Mouse (Mus musculus): ENCODE measurements at regions not wholly inside any gene's neighbourhood (a gene's known extent, or its start where the extent isn't known, plus 50 kb on each side); places are given as distances from the start of the nearest gene placed in this dataset.

DNA sequence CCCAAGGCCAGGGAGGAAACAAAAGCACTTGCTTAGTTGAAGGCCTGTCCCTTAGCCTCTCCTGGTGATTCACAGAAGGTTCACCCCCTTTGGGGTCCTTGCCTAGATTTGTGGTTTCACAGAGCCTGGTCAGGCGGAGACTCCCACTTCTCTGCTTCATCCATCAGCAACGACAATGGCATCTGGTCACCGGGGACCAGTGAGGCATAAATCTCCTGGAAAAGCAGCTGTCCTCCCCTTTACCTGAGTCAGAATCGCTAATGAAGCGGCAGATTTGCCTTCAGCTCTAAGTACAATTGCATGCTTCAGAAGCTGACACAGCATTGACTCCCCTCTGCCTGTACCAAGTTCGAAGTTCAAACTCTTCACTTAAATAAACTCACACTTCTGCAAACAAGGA lies 353.7 kb upstream of the Atp11b start:
- no peak overlapping the region for H3K27ac ChIP-seq
- H3K36me3 ChIP-seq (ENCODE audit: insufficient read depth, low read length), result no peaks in the 10 kb centered on the region
- H3K4me1 ChIP-seq (ENCODE audit: insufficient read depth, low read length), result no peaks in the 10 kb centered on the region
- WGBS, result 44% methylated on average over 6 of the region's 6 CpGs
- no peaks in the 10 kb centered on the region for H3K9me3 ChIP-seq (ENCODE audit: low read length)
- no peak overlapping the region for H3K4me2 ChIP-seq (ENCODE audit: low read depth, low read length)
- TF ChIP-seq CTCF (IDR thresholded peaks at IDR 0.05; ENCODE audit: low read depth), result no peak
- no peak overlapping the region for H3K9ac ChIP-seq (replicated peaks; ENCODE audit: low read length)
- no peak overlapping the region for H3K4me3 ChIP-seq (ENCODE audit: low read length)
- DNase-seq (ENCODE audit: low spot score) (no peak), ATAC-seq (no peak)
- no peaks in the 10 kb centered on the region for H3K27me3 ChIP-seq (ENCODE audit: insufficient read depth, low read length)

DNA sequence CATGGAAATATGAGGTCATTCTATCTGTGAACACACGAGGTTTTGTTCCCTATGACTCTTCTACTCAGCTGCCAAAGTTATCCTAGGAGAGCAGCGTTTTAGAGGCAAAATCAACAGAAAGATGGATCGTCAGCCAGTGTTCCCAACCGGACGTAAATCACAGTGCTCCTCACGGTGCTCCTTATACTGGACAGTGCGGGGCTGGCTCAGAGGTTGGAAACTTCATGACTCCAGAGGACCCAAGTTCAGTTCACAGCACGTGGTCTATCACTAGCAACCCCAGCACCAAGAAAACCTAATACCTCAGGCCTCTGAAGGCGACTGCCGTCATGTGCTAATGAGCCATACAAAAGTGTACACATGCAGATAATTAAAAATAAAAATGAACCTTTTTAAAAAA lies 351.2 kb upstream of the Atp11b start:
- H3K9me3 ChIP-seq (ENCODE audit: low read length), result no peaks in the 10 kb centered on the region
- DNase-seq (ENCODE audit: low spot score) (no peak), ATAC-seq (no peak)
- no peak overlapping the region for H3K4me2 ChIP-seq (ENCODE audit: low read depth, low read length)
- H3K4me1 ChIP-seq (ENCODE audit: insufficient read depth, low read length), result 0 out of 2 replicates have a peak, but pooled peaks cover 4% of the 10 kb centered on the region
- H3K27ac ChIP-seq, result no peak overlapping the region
- WGBS, result 79% methylated on average over 10 of the region's 10 CpGs
- H3K4me3 ChIP-seq (ENCODE audit: low read length), result no peak overlapping the region
- H3K27me3 ChIP-seq (ENCODE audit: insufficient read depth, low read length), result no peaks in the 10 kb centered on the region
- no peak for TF ChIP-seq CTCF (IDR thresholded peaks at IDR 0.05; ENCODE audit: low read depth)
- no peaks in the 10 kb centered on the region for H3K36me3 ChIP-seq (ENCODE audit: insufficient read depth, low read length)
- no peak overlapping the region for H3K9ac ChIP-seq (replicated peaks; ENCODE audit: low read length)

DNA sequence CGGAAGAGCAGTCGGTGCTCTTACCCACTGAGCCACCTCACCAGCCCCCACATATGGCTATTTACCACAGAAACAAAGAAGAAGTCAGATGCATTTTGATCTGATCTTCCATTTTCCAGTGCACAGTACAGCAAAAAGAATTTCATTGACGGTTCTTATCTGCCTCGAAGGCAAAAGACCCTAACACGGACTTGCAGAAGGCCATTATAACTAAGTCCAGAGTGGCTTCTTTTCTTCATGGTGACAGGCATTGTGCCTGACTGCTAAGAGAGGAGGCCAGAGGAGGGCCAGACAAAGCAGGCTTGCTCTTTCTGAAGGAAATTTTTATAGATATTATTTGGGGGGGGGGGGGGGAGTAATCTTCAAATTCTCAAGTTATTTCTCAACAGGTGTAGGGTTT lies 350.0 kb upstream of the Atp11b start:
- Histone ChIP-seq H3K4me3 (ENCODE audit: low read length) (no peak overlapping the region), H3K9ac (replicated peaks; ENCODE audit: low read length) (no peak overlapping the region), H3K4me1 (ENCODE audit: insufficient read depth, low read length) (0 out of 2 replicates have a peak, but pooled peaks cover 4% of the 10 kb centered on the region), H3K4me2 (ENCODE audit: low read depth, low read length) (no peak overlapping the region), H3K36me3 (ENCODE audit: insufficient read depth, low read length) (no peaks in the 10 kb centered on the region), H3K9me3 (ENCODE audit: low read length) (no peaks in the 10 kb centered on the region), H3K27ac (no peak overlapping the region; the same call in 1 of the 2 replicates), H3K27me3 (ENCODE audit: insufficient read depth, low read length) (no peaks in the 10 kb centered on the region)
- 34% methylated on average over 5 of the region's 5 CpGs for WGBS
- DNase-seq (ENCODE audit: low spot score) (no peak), ATAC-seq (no peak)
- no peak for TF ChIP-seq CTCF (IDR thresholded peaks at IDR 0.05; ENCODE audit: low read depth)

DNA sequence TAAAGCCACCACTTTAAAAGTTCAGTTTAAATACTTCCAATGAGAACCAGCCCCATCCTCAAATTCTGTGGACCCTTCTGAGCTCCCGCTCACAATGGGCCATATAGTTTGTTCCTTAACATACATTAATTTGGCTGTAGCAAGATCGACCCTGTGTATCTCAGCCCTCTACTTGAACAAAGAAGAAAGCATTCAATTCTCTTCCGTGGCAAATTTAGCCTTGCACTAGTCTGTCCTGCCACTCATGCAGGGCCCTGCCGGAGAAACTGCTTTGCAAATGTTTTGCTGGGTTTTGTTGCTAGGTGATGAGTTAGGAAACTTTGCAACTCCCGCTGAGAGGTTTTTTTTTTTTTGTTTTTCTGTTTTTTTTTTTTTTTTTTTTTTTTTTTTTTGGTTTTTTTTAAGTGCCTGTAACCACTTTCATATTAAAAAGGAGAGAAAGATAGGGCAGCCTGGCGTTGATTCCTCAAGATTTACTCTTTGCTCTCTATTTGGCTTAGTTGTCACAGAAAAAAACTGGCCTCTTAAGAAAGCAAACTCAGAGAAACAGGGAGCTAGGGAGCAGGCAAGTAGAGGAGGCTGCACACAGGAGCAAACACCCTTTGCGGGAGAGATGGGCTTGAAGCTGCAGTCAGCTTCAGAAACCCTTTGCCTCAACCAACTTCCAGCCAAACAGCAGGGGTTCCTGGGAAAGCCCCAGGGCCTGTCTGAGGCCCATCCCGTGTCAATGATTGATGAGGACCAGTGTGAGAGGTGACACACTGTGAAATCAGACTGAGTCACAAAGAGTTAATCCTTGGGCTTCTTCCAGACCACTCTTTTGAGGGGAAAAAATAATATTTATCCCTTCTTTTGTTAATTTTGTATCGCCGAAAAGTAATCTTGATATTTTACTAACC lies 349.2 kb upstream of the Atp11b start:
- no peaks in the 10 kb centered on the region for H3K36me3 ChIP-seq (ENCODE audit: insufficient read depth, low read length)
- H3K9me3 ChIP-seq (ENCODE audit: low read length), result no peaks in the 10 kb centered on the region
- ATAC-seq (peak; percentile 70), DNase-seq (ENCODE audit: low spot score) (peak; percentile 69)
- H3K4me3 ChIP-seq (ENCODE audit: low read length), result no peak overlapping the region
- no peaks in the 10 kb centered on the region for H3K27me3 ChIP-seq (ENCODE audit: insufficient read depth, low read length)
- no peak overlapping the region for H3K9ac ChIP-seq (replicated peaks; ENCODE audit: low read length)
- H3K4me1 ChIP-seq (ENCODE audit: insufficient read depth, low read length), result 0 out of 2 replicates have a peak, but pooled peaks cover 4% of the 10 kb centered on the region
- TF ChIP-seq CTCF (IDR thresholded peaks at IDR 0.05; ENCODE audit: low read depth), result no peak
- 6% methylated on average over 10 of the region's 10 CpGs for WGBS
- peak overlapping the region; percentile 76 for H3K27ac ChIP-seq
- peak overlapping the region; percentile 37 for H3K4me2 ChIP-seq (ENCODE audit: low read depth, low read length)

DNA sequence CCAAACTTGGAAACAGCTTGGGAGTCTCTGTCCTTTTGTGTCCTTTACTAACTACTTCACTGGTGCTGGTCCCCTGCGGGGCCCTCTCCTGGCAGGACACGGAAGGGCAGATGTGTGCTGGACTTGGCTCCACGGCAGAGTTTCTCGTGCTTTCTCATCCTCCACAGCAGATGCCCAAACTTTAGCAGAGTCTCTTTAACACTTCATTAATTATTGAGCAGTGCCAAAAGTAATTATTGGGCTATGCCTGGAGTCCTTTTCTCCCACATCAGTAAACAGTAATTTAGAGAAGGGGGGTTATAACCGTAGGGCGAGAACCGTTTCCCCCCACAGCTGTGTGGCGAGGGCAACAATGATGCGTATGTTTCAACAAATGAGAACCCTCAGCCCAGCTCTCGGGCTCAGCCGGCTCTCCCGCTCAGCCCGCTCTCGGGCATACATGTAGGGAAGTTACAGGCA lies 348.3 kb upstream of the Atp11b start:
- DNase-seq (ENCODE audit: low spot score), result peak; percentile 76
- peak; percentile 67 for TF ChIP-seq CTCF (IDR thresholded peaks at IDR 0.05; ENCODE audit: low read depth)
- ATAC-seq, result peak; percentile 89
- Histone ChIP-seq H3K4me2 (ENCODE audit: low read depth, low read length) (peak overlapping the region; percentile 37), H3K36me3 (ENCODE audit: insufficient read depth, low read length) (no peaks in the 10 kb centered on the region), H3K4me3 (ENCODE audit: low read length) (no peak overlapping the region), H3K27me3 (ENCODE audit: insufficient read depth, low read length) (no peaks in the 10 kb centered on the region), H3K4me1 (ENCODE audit: insufficient read depth, low read length) (0 out of 2 replicates have a peak, but pooled peaks cover 4% of the 10 kb centered on the region), H3K27ac (peak overlapping the region; percentile 76), H3K9me3 (ENCODE audit: low read length) (no peaks in the 10 kb centered on the region), H3K9ac (replicated peaks; ENCODE audit: low read length) (no peak overlapping the region)
- 15% methylated on average over 14 of the region's 14 CpGs for WGBS

DNA sequence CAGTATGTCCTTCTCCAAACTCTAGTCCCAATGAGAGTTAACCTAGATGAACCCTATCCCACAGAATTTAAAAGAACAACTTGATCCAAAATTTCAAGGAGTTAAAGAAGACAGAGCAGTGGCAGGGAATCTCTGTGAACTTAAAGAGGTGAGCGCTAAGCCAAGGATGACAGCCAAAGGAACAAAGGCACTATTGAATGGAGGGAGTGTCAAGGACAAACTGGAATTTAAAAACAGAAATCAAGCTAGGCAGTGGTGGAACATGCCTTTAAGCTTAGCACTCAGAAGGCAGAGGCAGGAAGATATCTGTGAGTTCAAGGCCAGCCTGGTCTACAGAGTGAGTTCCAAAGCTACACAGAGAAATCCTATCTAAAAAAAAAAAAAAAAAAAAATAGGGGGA lies 316.2 kb upstream of the Atp11b start:
- 93% methylated on average over 1 of the region's 1 CpGs for WGBS
- ATAC-seq, result no peak

DNA sequence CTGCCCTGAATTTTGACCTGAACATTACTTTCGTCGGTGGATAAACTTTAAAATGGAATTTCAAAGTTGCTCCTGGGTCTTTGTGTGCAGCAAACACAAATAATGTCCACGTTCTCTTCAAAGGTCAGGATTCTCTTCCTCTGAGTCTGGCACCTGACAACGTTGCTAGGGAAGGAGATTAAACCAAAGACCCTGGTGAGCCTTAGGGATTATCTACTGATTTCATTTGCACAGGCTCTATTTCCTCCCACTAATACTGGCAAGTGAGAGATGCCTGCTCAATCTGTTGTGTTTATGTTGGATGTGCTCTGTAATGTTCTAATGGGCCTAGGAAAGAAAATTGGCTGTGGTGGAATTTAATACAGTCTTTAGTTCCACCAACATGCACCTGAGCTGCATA lies 291.0 kb upstream of the Atp11b start:
- H3K9ac ChIP-seq (replicated peaks; ENCODE audit: low read length), result no peak overlapping the region
- WGBS, result 51% methylated on average over 4 of the region's 4 CpGs
- H3K4me1 ChIP-seq (ENCODE audit: insufficient read depth, low read length), result no peaks in the 10 kb centered on the region
- H3K27ac ChIP-seq, result no peak overlapping the region
- H3K4me3 ChIP-seq (ENCODE audit: low read length), result no peak overlapping the region
- no peak for ATAC-seq
- DNase-seq (ENCODE audit: low spot score), result no peak
- no peaks in the 10 kb centered on the region for H3K36me3 ChIP-seq (ENCODE audit: insufficient read depth, low read length)
- H3K9me3 ChIP-seq (ENCODE audit: low read length), result no peaks in the 10 kb centered on the region
- H3K27me3 ChIP-seq (ENCODE audit: insufficient read depth, low read length), result no peaks in the 10 kb centered on the region
- H3K4me2 ChIP-seq (ENCODE audit: low read depth, low read length), result no peak overlapping the region
- TF ChIP-seq CTCF (IDR thresholded peaks at IDR 0.05; ENCODE audit: low read depth), result no peak

More for the DNA sequence above, 316.2 kb upstream of the Atp11b start:
- no peak overlapping the region for H3K27ac ChIP-seq
- H3K27me3 ChIP-seq (ENCODE audit: insufficient read depth, low read length), result no peaks in the 10 kb centered on the region
- DNase-seq (ENCODE audit: low spot score), result no peak
- no peaks in the 10 kb centered on the region for H3K9me3 ChIP-seq (ENCODE audit: low read length)
- H3K4me1 ChIP-seq (ENCODE audit: insufficient read depth, low read length), result no peaks in the 10 kb centered on the region
- no peak for TF ChIP-seq CTCF (IDR thresholded peaks at IDR 0.05; ENCODE audit: low read depth)
- H3K4me3 ChIP-seq (ENCODE audit: low read length), result no peak overlapping the region
- H3K36me3 ChIP-seq (ENCODE audit: insufficient read depth, low read length), result no peaks in the 10 kb centered on the region
- no peak overlapping the region for H3K9ac ChIP-seq (replicated peaks; ENCODE audit: low read length)
- no peak overlapping the region for H3K4me2 ChIP-seq (ENCODE audit: low read depth, low read length)

Measured in hindbrain, postnatal 0 days (tissue).